Mouse (Mus musculus): ENCODE measurements around the gene Pole2. TPM values are rescaled to one million over a fixed set of nuclear protein-coding genes. Genes with fewer than 3 reads are reported as not detected.

Gene Pole2
- total RNA-seq (2017), result 3.4 and 6.4 TPM in 2 replicates

GRCm38 (mm10) chr12:69227776-69228466 is at the start of gene Pole2:
Gene Pole2 (minus strand): TSS chr12:69228195.
- ATAC-seq (ENCODE audit: extremely low read depth, insufficient number of reproducible peaks, low FRiP score, poor library complexity, severe bottlenecking), result peak; percentile 70

GRCm38 (mm10) chr12:69268956-69269355 is 41.0 kb upstream of the Pole2 start:
- ATAC-seq (ENCODE audit: extremely low read depth, insufficient number of reproducible peaks, low FRiP score, poor library complexity, severe bottlenecking), result no peak

- ATAC-seq (ENCODE audit: extremely low read depth, insufficient number of reproducible peaks, low FRiP score, poor library complexity, severe bottlenecking), result no peak
Measured at GRCm38 (mm10) chr12:69267956-69268632, 40.1 kb upstream of the Pole2 start.

GRCm38 (mm10) chr12:69265031-69265430 is 37.0 kb upstream of the Pole2 start:
- no peak for ATAC-seq (ENCODE audit: extremely low read depth, insufficient number of reproducible peaks, low FRiP score, poor library complexity, severe bottlenecking)

GRCm38 (mm10) chr12:69262251-69262650 is 34.3 kb upstream of the Pole2 start:
- no peak for ATAC-seq (ENCODE audit: extremely low read depth, insufficient number of reproducible peaks, low FRiP score, poor library complexity, severe bottlenecking)

GRCm38 (mm10) chr12:69257836-69258235 is 29.8 kb upstream of the Pole2 start:
- peak; percentile 71; the same call in 1 of the 2 replicates for ATAC-seq (ENCODE audit: extremely low read depth, insufficient number of reproducible peaks, low FRiP score, poor library complexity, severe bottlenecking)

- no peak for ATAC-seq (ENCODE audit: extremely low read depth, insufficient number of reproducible peaks, low FRiP score, poor library complexity, severe bottlenecking)
Measured at GRCm38 (mm10) chr12:69253806-69254205, 25.8 kb upstream of the Pole2 start.

GRCm38 (mm10) chr12:69250756-69251155 is 22.8 kb upstream of the Pole2 start:
- ATAC-seq (ENCODE audit: extremely low read depth, insufficient number of reproducible peaks, low FRiP score, poor library complexity, severe bottlenecking), result no peak

GRCm38 (mm10) chr12:69249766-69250165 is 21.8 kb upstream of the Pole2 start:
- ATAC-seq (ENCODE audit: extremely low read depth, insufficient number of reproducible peaks, low FRiP score, poor library complexity, severe bottlenecking), result no peak

- peak; percentile 62 for ATAC-seq (ENCODE audit: extremely low read depth, insufficient number of reproducible peaks, low FRiP score, poor library complexity, severe bottlenecking)
Measured at GRCm38 (mm10) chr12:69241771-69242431, 13.9 kb upstream of the Pole2 start.

GRCm38 (mm10) chr12:69241405-69241770 is 13.4 kb upstream of the Pole2 start:
- ATAC-seq (ENCODE audit: extremely low read depth, insufficient number of reproducible peaks, low FRiP score, poor library complexity, severe bottlenecking), result no peak

GRCm38 (mm10) chr12:69240876-69241275 is 12.9 kb upstream of the Pole2 start, which contains the start of gene Klhdc1:
Gene Klhdc1 (plus strand): TSS chr12:69241176.
- no peak for ATAC-seq (ENCODE audit: extremely low read depth, insufficient number of reproducible peaks, low FRiP score, poor library complexity, severe bottlenecking)

- ATAC-seq (ENCODE audit: extremely low read depth, insufficient number of reproducible peaks, low FRiP score, poor library complexity, severe bottlenecking), result no peak
Measured at GRCm38 (mm10) chr12:69238284-69238683, 10.3 kb upstream of the Pole2 start.

GRCm38 (mm10) chr12:69235782-69236181 is 7.8 kb upstream of the Pole2 start:
- no peak for ATAC-seq (ENCODE audit: extremely low read depth, insufficient number of reproducible peaks, low FRiP score, poor library complexity, severe bottlenecking)

GRCm38 (mm10) chr12:69229251-69229650 is 1.3 kb upstream of the Pole2 start:
- peak; percentile 46 for ATAC-seq (ENCODE audit: extremely low read depth, insufficient number of reproducible peaks, low FRiP score, poor library complexity, severe bottlenecking)

- ATAC-seq (ENCODE audit: extremely low read depth, insufficient number of reproducible peaks, low FRiP score, poor library complexity, severe bottlenecking), result no peak
Measured at GRCm38 (mm10) chr12:69220613-69221277, 7.2 kb downstream of the Pole2 start.

GRCm38 (mm10) chr12:69216587-69216986 is 11.4 kb downstream of the Pole2 start:
- no peak for ATAC-seq (ENCODE audit: extremely low read depth, insufficient number of reproducible peaks, low FRiP score, poor library complexity, severe bottlenecking)

GRCm38 (mm10) chr12:69215000-69215785 is 12.8 kb downstream of the Pole2 start:
- no peak for ATAC-seq (ENCODE audit: extremely low read depth, insufficient number of reproducible peaks, low FRiP score, poor library complexity, severe bottlenecking)

GRCm38 (mm10) chr12:69214393-69214792 is 13.6 kb downstream of the Pole2 start:
- ATAC-seq (ENCODE audit: extremely low read depth, insufficient number of reproducible peaks, low FRiP score, poor library complexity, severe bottlenecking), result no peak

Data from neutrophil, adult 5-6 weeks (primary cell).